Mouse (Mus musculus) MEL (cell line): ENCODE measurements at regions not wholly inside any gene's neighbourhood (a gene's known extent, or its start where the extent isn't known, plus 50 kb on each side); places are given as distances from the start of the nearest gene placed in this dataset.

Experiments
- DNase-seq: peaks from one replicate; pipeline ENCODE4 v3.0.0; 2011; ENCODE audit warnings: low read depth, low spot score
- H3K27ac ChIP-seq: 2 replicates; pipeline ENCODE4 v1.5.1; 2012; ENCODE audit warnings: low read depth, mild to moderate bottlenecking, control low read depth, low read length, moderate library complexity; ENCODE audit not compliant: control insufficient read depth
- H3K27me3 ChIP-seq, 2 experiments: fragments of 150-350 bp in 1 of 2; sonication (generic) in 1 of 2; 2 replicates each; pipeline ENCODE4 v1.6.1; 2012; ENCODE audit warnings: low read length in 2 of 2, mild to moderate bottlenecking in 2 of 2, improper control_type of control experiment in 1 of 2, moderate library complexity in 1 of 2; ENCODE audit not compliant: insufficient read depth in 2 of 2, control insufficient read depth in 1 of 2
- H3K36me3 ChIP-seq, 2 experiments: 2 replicates each; pipeline ENCODE4 v1.6.1; 2012 to 2014; ENCODE audit warnings: low read length in 2 of 2, improper control_type of control experiment in 1 of 2, inconsistent platforms in 1 of 2, mild to moderate bottlenecking in 1 of 2; ENCODE audit not compliant: insufficient read depth in 2 of 2, control insufficient read depth in 1 of 2
- H3K4me1 ChIP-seq, 2 experiments: fragments of 150-350 bp in 1 of 2; sonication (generic) in 1 of 2; 2 replicates each; pipeline ENCODE4 v1.6.1; 2012; ENCODE audit warnings: low read length in 2 of 2, improper control_type of control experiment in 1 of 2, mild to moderate bottlenecking in 1 of 2; ENCODE audit not compliant: insufficient read depth in 2 of 2, control insufficient read depth in 1 of 2
- H3K4me3 ChIP-seq, 2 experiments: fragments of 150-350 bp in 1 of 2; sonication (generic) in 1 of 2; 2 replicates each; pipeline ENCODE4 v1.5.1; 2012; ENCODE audit warnings: low read depth in 2 of 2, low read length in 2 of 2, mild to moderate bottlenecking in 2 of 2, moderate library complexity in 2 of 2, control low read depth in 1 of 2, improper control_type of control experiment in 1 of 2; ENCODE audit not compliant: control insufficient read depth in 1 of 2, insufficient read depth in 1 of 2
- H3K79me2 ChIP-seq: 2 replicates; pipeline ENCODE4 v1.6.1; 2012; ENCODE audit warnings: mild to moderate bottlenecking, low read length, moderate library complexity; ENCODE audit not compliant: control insufficient read depth, poor library complexity, insufficient read depth
- H3K9ac ChIP-seq: 2 replicates; pipeline ENCODE4 v1.6.1; 2012; ENCODE audit warnings: low read depth, mild to moderate bottlenecking, control low read depth, low read length, moderate library complexity; ENCODE audit not compliant: control insufficient read depth, poor library complexity, severe bottlenecking
- H3K9me3 ChIP-seq: fragments of 150-350 bp; sonication (generic); replicated peaks from 2 replicates; pipeline ENCODE4 v1.6.1; 2012; ENCODE audit warnings: mild to moderate bottlenecking, low read length, improper control_type of control experiment, moderate library complexity; ENCODE audit not compliant: insufficient read depth
- CHD2 ChIP-seq: IDR thresholded peaks from 2 replicates; pipeline ENCODE4 v1.6.1; 2011; ENCODE audit warnings: low read length, improper control_type of control experiment
- E2F4 ChIP-seq: IDR thresholded peaks from 2 replicates; pipeline ENCODE4 v1.6.1; 2011; ENCODE audit warnings: low read depth, low read length, improper control_type of control experiment, borderline replicate concordance
- ETS1 ChIP-seq: IDR thresholded peaks from 2 replicates; pipeline ENCODE4 v1.6.1; 2012; ENCODE audit warnings: low read depth, mild to moderate bottlenecking, inconsistent platforms, low read length, improper control_type of control experiment, moderate library complexity
- HCFC1 ChIP-seq: IDR thresholded peaks from 2 replicates; pipeline ENCODE4 v1.6.1; 2012; ENCODE audit warnings: low read depth, mild to moderate bottlenecking, inconsistent platforms, low read length, improper control_type of control experiment, moderate library complexity
- MAZ ChIP-seq: IDR thresholded peaks from 2 replicates; pipeline ENCODE4 v1.6.1; 2012; ENCODE audit warnings: low read depth, mild to moderate bottlenecking, inconsistent platforms, low read length, improper control_type of control experiment
- MEF2A ChIP-seq: IDR thresholded peaks from 2 replicates; pipeline ENCODE4 v1.6.1; 2014; ENCODE audit warnings: low read depth, mild to moderate bottlenecking, inconsistent platforms, low read length, improper control_type of control experiment; ENCODE audit not compliant: poor library complexity, insufficient replicate concordance, severe bottlenecking; ENCODE audit errors: extremely low read depth
- MXI1 ChIP-seq: IDR thresholded peaks from 2 replicates; pipeline ENCODE4 v1.6.1; 2011; ENCODE audit warnings: mild to moderate bottlenecking, low read depth, low read length, improper control_type of control experiment
- NRF1 ChIP-seq: IDR thresholded peaks from 2 replicates; pipeline ENCODE4 v1.6.1; 2014; ENCODE audit warnings: low read depth, mild to moderate bottlenecking, inconsistent platforms, low read length, improper control_type of control experiment, moderate library complexity; ENCODE audit not compliant: poor library complexity, insufficient read depth, severe bottlenecking
- POLR2AphosphoS5 ChIP-seq: IDR thresholded peaks from 2 replicates; pipeline ENCODE4 v1.6.1; 2012; ENCODE audit warnings: low read depth, borderline replicate concordance, mild to moderate bottlenecking, inconsistent platforms, low read length, moderate library complexity, mixed read lengths
- TCF12 ChIP-seq: IDR thresholded peaks from 2 replicates; pipeline ENCODE4 v1.6.1; 2014; ENCODE audit warnings: low read depth, mild to moderate bottlenecking, inconsistent platforms, low read length, improper control_type of control experiment, moderate library complexity
- UBTF ChIP-seq: IDR thresholded peaks from 2 replicates; pipeline ENCODE4 v1.6.1; 2012; ENCODE audit warnings: low read depth, mild to moderate bottlenecking, inconsistent platforms, low read length, improper control_type of control experiment, moderate library complexity, borderline replicate concordance; ENCODE audit not compliant: insufficient read depth
- USF1 ChIP-seq: IDR thresholded peaks from 2 replicates; pipeline ENCODE4 v1.6.1; 2014; ENCODE audit warnings: low read depth, mild to moderate bottlenecking, inconsistent platforms, low read length, improper control_type of control experiment, moderate library complexity
- USF2 ChIP-seq, 2 experiments: IDR thresholded peaks; 2 replicates each; pipeline ENCODE4 v1.6.1; 2011 to 2012; ENCODE audit warnings: improper control_type of control experiment in 2 of 2, low read length in 2 of 2, borderline replicate concordance in 1 of 2, inconsistent platforms in 1 of 2, low read depth in 1 of 2, mild to moderate bottlenecking in 1 of 2; ENCODE audit not compliant: insufficient read depth in 1 of 2
- ZC3H11A ChIP-seq: IDR thresholded peaks from 2 replicates; pipeline ENCODE4 v1.6.1; 2012; ENCODE audit warnings: low read depth, mild to moderate bottlenecking, inconsistent platforms, low read length, improper control_type of control experiment
- ZMIZ1 ChIP-seq: IDR thresholded peaks from 2 replicates; pipeline ENCODE4 v1.6.1; 2012; ENCODE audit warnings: low read depth, mild to moderate bottlenecking, inconsistent platforms, low read length, improper control_type of control experiment, moderate library complexity

- no peak for DNase-seq
- no peaks in the 10 kb centered on the region for H3K79me2 ChIP-seq
- no peaks in the 10 kb centered on the region for H3K36me3 ChIP-seq
- no peak overlapping the region for H3K27ac ChIP-seq
- TF ChIP-seq ZMIZ1, result no peak
- TF ChIP-seq, all 39 proteins: peak for 0
- Histone ChIP-seq H3K4me3 (no peak overlapping the region), H3K9me3 (no peaks in the 10 kb centered on the region), H3K9ac (no peak overlapping the region), H3K4me1 (no peaks in the 10 kb centered on the region), H3K27me3 (no peaks in the 10 kb centered on the region)
Observed at GRCm38 (mm10) chr10:98417807-98418743, 496.1 kb upstream of the Atp2b1 start.

- Histone ChIP-seq H3K36me3 (no peaks in the 10 kb centered on the region), H3K4me1 (no peaks in the 10 kb centered on the region), H3K9me3 (no peaks in the 10 kb centered on the region), H3K4me3 (no peak overlapping the region), H3K27me3 (no peaks in the 10 kb centered on the region), H3K9ac (no peak overlapping the region), H3K79me2 (no peaks in the 10 kb centered on the region), H3K27ac (no peak overlapping the region)
- TF ChIP-seq NRF1 (no peak), POLR2AphosphoS5 (no peak), UBTF (no peak), CHD2 (no peak), MAZ (no peak), USF2 (IDR thresholded peaks at IDR 0.05; ENCODE audit: borderline replicate concordance in 1 of 2, insufficient read depth in 1 of 2, low read depth in 1 of 2, low read length in 2 of 2) (no peak), MXI1 (no peak), MEF2A (no peak), ZMIZ1 (no peak), E2F4 (no peak), ZC3H11A (no peak), ETS1 (no peak), USF1 (no peak), HCFC1 (no peak), TCF12 (no peak)
- no peak for DNase-seq
Observed at GRCm38 (mm10) chr10:98424450-98424849, 489.8 kb upstream of the Atp2b1 start.
